Mouse (Mus musculus): Measurements from ENCODE around the gene Syde2.

Gene Syde2

GRCm38 (mm10) chr3:146009859-146010645 lies 22.4 kb downstream of the Syde2 start:
- intact Hi-C loops (cut with DNase I) = no loop called here

- intact Hi-C loops (cut with DNase I) = no loop called here
These were observed 23.1 kb downstream of the Syde2 start for GRCm38 (mm10) chr3:146010751-146011150.

GRCm38 (mm10) chr3:146011544-146012218 lies 24.0 kb downstream of the Syde2 start:
- intact Hi-C loops (cut with DNase I) = no loop called here

- intact Hi-C loops (cut with DNase I) = no loop called here
These were observed 25.8 kb downstream of the Syde2 start for GRCm38 (mm10) chr3:146013490-146013889.

DNA sequence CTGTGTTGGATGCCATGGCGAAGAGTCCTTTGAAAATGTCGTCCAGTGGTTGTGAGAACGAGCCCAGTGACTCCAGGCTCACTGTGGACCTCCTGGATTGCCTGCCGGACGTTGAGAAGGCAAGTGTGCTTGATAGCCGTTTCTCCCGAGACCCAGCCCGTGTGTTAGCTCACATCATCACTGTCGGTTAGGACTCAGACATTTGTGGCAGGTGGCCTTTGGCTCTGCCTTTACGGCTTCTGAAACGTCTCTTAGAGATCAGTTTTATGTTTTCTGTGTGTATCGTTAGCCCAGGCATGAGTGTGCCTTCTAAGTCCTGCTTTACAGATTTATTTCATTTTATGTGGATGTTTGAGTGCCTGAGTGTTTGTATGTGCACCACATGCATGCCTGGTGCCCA lies 26.7 kb downstream of the Syde2 start:
- intact Hi-C loops (cut with DNase I) = no loop called here

DNA sequence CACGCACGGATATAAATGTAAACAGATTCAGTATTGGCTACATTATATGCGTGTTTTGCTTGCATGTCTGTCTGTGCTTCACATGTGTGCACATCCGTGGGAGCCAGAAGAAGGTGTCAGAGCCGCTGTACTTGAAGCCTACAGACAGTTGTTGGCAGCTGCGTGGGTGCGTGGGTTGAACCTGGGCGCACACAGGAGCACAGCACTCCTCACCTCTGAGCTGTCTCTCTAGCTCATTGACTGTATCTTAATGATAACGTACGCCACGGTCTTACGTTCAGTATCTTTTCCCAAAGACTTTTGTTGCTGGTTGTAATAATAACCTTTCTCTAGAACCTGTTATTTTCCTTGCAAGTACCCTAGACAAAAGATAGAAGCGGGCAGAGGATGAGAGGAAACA lies 29.3 kb downstream of the Syde2 start:
- intact Hi-C loops (cut with DNase I) = no loop called here

GRCm38 (mm10) chr3:146017521-146017920 lies 29.9 kb downstream of the Syde2 start:
- intact Hi-C loops (cut with DNase I) = no loop called here

DNA sequence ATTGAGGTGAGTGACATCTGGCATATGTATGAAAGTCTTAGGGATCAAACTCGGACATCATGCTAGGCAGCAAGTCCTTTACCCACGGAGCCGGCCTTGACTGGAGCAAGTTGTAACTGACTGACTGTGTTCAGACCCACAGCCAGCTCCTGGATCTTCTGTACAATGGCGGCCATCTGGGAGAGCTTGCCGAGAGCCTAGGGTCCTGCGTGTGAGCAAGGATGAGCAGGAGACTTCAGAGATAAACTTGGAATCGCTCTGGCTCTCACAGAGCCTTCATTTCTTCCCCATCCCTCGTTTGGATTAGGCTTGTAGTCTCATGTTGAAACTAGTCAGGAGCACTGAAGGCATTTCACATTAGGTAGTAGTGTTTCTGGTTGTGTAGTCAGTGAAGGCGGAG lies 34.6 kb downstream of the Syde2 start:
- intact Hi-C loops (cut with DNase I) = no loop called here

- intact Hi-C loops (cut with DNase I) = no loop called here
These were observed 37.1 kb downstream of the Syde2 start for GRCm38 (mm10) chr3:146024746-146025145.

- intact Hi-C loops (cut with DNase I) = no loop called here
These were observed 37.8 kb downstream of the Syde2 start for GRCm38 (mm10) chr3:146025499-146025898.

- intact Hi-C loops (cut with DNase I) = no loop called here
These were observed 39.4 kb downstream of the Syde2 start for GRCm38 (mm10) chr3:146027116-146027515.

DNA sequence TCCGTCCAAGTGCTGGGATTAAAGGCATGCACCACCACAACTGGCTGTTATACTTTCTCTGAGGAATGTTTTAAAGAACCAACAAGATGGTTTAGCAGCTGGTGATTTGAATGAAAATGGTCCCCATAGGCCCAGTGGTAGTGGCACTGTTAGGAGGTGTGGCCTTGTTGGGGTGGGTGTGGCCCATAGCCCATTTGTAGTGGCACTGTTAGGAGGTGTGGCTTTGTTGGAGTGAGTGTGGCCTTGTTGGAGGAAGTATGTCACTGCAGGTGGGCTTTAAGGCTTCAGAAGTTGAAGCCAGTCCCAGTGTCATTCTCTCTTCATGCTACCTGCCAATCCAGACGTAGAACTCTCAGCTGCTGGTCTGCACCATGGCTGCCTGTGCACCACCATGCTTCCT lies 40.7 kb downstream of the Syde2 start:
- intact Hi-C loops (cut with DNase I) = no loop called here

GRCm38 (mm10) chr3:146029234-146029633 lies 41.6 kb downstream of the Syde2 start:
- intact Hi-C loops (cut with DNase I) = no loop called here

- intact Hi-C loops (cut with DNase I) = no loop called here
These were observed 42.7 kb downstream of the Syde2 start for GRCm38 (mm10) chr3:146030255-146030836.

GRCm38 (mm10) chr3:146032976-146033375 lies 45.3 kb downstream of the Syde2 start:
- intact Hi-C loops (cut with DNase I) = no loop called here

- intact Hi-C loops (cut with DNase I) = no loop called here
These were observed 50.2 kb downstream of the Syde2 start for GRCm38 (mm10) chr3:146037906-146038305.

DNA sequence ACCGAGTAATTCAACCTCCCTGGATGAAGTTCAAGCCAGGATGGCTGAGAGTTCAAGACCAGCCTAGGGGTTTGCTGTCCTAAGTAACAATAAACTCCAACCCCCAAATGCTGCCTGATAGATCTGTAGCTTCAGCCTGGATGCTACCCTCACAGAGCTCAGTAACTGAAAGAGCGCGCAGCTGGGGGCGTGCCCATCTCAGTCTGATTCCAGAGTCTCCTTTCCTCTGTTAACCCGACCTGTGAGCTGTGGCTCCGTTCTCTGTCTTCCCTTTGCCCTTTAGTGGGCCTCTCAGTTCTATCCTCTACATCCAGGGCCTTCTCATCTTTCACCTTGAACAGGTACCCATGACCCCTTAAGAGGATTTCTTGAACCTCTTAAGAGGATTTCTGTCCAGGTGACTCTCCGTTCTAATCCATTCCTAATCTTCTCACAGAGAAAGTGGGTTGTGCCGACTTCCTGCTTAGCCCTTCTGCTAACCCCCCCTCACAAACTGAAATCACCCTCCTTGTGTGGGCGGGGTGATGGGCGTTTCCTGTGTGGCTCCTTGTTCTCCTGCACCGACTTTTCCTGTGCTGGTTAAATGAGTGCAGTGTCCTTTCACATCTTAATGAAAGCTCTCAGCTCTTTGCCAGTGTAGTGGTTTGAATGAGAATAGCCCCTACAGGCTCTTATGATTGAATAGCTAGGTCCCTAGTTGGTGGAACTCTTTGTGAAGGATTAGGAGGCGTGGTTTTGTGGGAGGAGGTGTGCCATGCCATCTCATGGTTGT lies 51.6 kb downstream of the Syde2 start:
- intact Hi-C loops (cut with DNase I) = no loop called here

- intact Hi-C loops (cut with DNase I) = no loop called here
These were observed 53.7 kb downstream of the Syde2 start for GRCm38 (mm10) chr3:146041382-146041781.

GRCm38 (mm10) chr3:146044977-146045376 lies 57.3 kb downstream of the Syde2 start:
- intact Hi-C loops (cut with DNase I) = no loop called here

DNA sequence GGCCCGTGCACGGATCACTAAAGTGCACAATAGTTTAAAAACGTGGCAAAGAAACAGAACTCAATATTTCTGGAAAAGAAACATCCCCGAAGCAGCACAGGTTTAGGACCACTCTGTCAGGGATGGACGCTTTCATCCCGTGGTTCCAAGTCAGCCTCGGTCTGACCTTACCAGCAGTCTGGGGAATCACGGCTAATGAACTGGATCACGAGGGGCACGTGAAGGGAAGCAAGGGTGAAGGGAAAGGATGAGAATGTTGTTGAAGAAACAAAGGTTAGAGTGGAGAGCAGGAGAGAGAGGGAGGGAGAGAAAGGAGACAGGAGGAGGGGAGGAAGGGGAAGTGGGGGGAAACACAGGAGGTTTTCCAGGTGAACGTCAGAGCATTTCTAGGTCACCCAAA lies 58.4 kb downstream of the Syde2 start:
- intact Hi-C loops (cut with DNase I) = no loop called here

GRCm38 (mm10) chr3:146047704-146048207 lies 60.1 kb downstream of the Syde2 start:
- intact Hi-C loops (cut with DNase I) = no loop called here
